Mouse (Mus musculus): Measurements from ENCODE around the gene Npm1. TPM values are rescaled to one million over a fixed set of nuclear protein-coding genes. Genes with fewer than 3 reads are reported as not detected.

Gene Npm1
- polyA plus RNA-seq, 1 experiment from 2014 or later = 382 TPM

DNA sequence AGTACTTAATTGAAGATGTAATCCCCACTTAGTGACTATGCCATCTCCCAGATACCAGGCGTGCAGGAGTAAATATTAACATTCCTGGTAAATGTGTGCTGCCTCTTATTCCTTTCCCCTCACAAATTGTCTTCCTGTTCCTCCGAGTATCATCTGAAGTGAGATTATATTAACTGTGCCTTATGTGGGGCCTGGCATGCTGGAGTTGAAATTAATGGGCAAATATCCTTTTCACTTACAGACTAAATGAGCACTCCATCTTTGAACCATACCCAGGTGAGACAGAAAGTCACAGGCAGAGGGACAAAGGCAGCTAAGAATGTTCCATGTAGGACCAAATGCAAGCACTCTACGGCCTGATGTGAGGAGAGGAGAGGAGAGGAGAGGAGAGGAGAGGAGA lies 12.8 kb upstream of the Npm1 start:
- no peak overlapping the region for H3K27ac ChIP-seq
- peaks cover 3% of the 10 kb centered on the region for H3K4me1 ChIP-seq
- 72% methylated on average over 3 of the region's 3 CpGs for WGBS

DNA sequence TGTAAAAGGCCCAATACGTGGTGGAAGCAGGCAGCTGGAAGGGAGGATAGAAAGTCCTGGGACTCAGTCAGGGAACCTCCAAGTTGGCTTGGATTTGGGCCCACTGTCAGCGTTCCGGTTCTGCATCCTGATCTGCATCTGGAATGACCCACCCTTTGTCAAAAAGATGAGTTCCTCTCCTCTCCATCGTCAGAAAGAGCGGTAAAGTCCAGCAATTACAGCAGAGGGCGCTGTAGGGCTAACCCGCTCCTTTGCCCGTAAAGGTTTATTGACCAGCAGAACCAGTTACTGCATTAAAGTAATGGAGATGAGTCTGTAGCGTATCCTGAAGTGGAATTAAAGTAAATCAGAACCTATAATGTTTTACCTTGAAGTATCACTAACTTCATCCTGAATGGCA lies 7.5 kb upstream of the Npm1 start:
- no peaks in the 10 kb centered on the region for H3K36me3 ChIP-seq (replicated peaks)
- no peaks in the 10 kb centered on the region for H3K27me3 ChIP-seq (replicated peaks)
- ATAC-seq (replicated peaks) = no peak
- H3K9me3 ChIP-seq = no peaks in the 10 kb centered on the region
- 11% methylated on average over 9 of the region's 9 CpGs for WGBS
- H3K4me2 ChIP-seq = no peak overlapping the region
- no peak overlapping the region for H3K9ac ChIP-seq
- no peak overlapping the region for H3K4me3 ChIP-seq
- no peaks in the 10 kb centered on the region for H3K4me1 ChIP-seq
- H3K27ac ChIP-seq = no peak overlapping the region

More for the DNA sequence above, 12.8 kb upstream of the Npm1 start:
- no peaks in the 10 kb centered on the region for H3K36me3 ChIP-seq (replicated peaks)
- H3K4me3 ChIP-seq = no peak overlapping the region
- H3K27me3 ChIP-seq (replicated peaks) = peaks cover 13% of the 10 kb centered on the region
- no peak overlapping the region for H3K9ac ChIP-seq
- H3K9me3 ChIP-seq = no peaks in the 10 kb centered on the region
- H3K4me2 ChIP-seq = no peak overlapping the region
- no peak for ATAC-seq (replicated peaks)

DNA sequence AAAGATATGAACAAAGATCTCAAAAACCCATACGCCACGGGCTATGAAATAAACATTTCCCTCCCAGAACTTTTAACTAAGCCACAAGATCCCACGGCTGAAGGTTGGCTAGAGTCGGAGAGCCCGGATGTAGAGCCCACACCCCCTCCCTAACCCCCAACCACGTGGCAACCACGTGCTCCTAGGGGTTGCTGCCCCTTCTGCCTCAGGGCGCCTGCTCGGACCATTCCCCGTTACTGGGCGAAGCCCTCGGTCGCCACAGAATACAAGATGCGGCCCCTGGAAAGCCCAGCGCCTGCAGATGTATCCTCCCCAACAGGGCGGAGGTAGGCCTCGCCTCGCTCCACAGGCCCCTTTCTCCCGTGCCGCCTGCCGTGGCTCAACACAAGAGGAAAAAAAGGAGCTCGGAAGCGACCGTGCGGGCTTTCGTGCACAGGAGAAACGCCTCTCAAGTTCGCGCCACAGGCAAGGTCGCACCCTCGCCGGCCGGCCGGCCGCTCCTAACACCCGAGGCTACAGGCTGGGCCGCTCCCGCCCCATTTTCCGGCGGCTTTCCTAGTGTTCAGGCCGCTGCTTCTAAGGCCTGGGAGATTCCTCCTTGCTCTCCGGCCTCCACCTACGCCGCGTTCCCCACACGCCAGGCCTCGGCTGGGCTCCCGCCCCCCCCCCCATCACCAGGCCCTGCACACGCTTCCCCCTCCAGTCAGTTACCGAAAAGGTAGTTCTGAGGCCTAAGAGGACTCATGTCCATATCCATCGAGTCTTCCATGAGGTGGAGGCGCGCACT lies 602 bp downstream of the Npm1 start:
- Histone ChIP-seq H3K27me3 (replicated peaks) (no peaks in the 10 kb centered on the region), H3K9me3 (no peaks in the 10 kb centered on the region), H3K4me3 (peak overlapping the region; percentile 72), H3K27ac (peak overlapping the region; percentile 86), H3K4me2 (peak overlapping the region; percentile 69), H3K4me1 (peaks cover 20% of the 10 kb centered on the region), H3K9ac (peak overlapping the region; percentile 90), H3K36me3 (replicated peaks) (peaks cover 10% of the 10 kb centered on the region; the same call in 1 of the 2 replicates)
- peak; percentile 72 for ATAC-seq (replicated peaks)
- WGBS = 2% methylated on average over 53 of the region's 53 CpGs

DNA sequence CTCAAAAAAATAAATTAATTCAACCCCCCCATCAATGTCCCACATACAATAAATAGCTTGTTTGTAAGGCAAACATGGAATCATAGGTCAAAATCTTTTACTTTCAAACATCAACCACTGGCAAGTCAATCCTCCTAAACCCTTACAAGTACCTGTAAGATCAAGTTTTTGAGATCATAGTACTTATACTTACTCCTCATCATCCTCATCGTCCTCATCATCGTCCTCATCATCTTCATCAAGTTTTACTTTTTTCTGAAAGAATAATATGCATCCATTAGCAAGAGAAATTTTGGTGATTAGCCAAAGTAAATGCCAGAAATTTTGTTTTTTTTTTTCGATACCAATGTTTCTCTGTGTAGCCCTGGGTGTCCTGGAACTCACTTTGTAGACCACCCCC lies 3.3 kb downstream of the Npm1 start:
- H3K9me3 ChIP-seq = no peaks in the 10 kb centered on the region
- H3K9ac ChIP-seq = no peak overlapping the region
- no peak overlapping the region for H3K27ac ChIP-seq
- H3K27me3 ChIP-seq (replicated peaks) = no peaks in the 10 kb centered on the region
- H3K36me3 ChIP-seq (replicated peaks) = peaks cover 22% of the 10 kb centered on the region
- ATAC-seq (replicated peaks) = no peak
- peaks cover 20% of the 10 kb centered on the region for H3K4me1 ChIP-seq
- no peak overlapping the region for H3K4me2 ChIP-seq
- WGBS = 92% methylated on average over 3 of the region's 3 CpGs
- H3K4me3 ChIP-seq = no peak overlapping the region

DNA sequence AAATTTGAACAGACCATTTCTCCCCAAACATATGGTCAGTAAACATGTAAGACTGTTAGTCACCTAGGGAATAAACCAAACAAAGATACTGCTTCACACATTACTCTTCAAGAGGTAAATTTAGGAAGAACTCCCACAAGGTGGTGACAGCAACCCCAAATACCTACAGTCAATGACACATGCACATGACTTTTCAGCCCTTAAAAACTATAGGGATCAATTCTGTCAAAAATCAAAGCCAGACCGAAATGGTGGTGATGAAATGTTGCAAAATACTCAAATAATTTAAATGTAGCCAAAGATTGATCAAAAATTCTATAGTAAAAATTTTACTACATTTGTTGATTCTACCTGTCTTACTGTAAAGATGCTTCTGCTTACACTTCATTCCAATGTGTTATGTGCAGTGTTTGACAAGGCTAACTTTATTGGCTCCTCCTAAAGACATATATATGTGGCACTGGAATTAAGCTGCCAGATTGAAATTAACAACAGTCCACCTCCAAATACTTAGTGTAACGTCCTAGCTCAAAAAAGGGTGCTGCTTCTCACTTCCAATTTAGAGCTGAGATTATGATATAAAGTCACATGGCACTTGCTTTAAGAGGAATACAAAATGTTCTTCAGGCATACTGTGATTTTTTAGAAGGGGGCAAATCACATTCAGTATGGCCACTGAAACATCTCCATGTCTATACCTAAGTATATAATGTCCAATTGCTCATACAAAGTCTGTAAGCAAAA lies 5.4 kb downstream of the Npm1 start:
- WGBS = 85% methylated on average over 2 of the region's 2 CpGs

GRCm38 (mm10) chr11:33156436-33157015 lies 6.5 kb downstream of the Npm1 start:
- Histone ChIP-seq H3K4me3 (no peak overlapping the region), H3K27ac (no peak overlapping the region), H3K9me3 (no peaks in the 10 kb centered on the region), H3K4me2 (no peak overlapping the region), H3K27me3 (replicated peaks) (no peaks in the 10 kb centered on the region), H3K4me1 (peaks cover 11% of the 10 kb centered on the region), H3K36me3 (replicated peaks) (peaks cover 40% of the 10 kb centered on the region), H3K9ac (no peak overlapping the region)
- WGBS = 86% methylated on average over 4 of the region's 4 CpGs
- ATAC-seq (replicated peaks) = no peak

More for the DNA sequence above, 5.4 kb downstream of the Npm1 start:
- H3K27ac ChIP-seq = no peak overlapping the region
- peaks cover 33% of the 10 kb centered on the region for H3K36me3 ChIP-seq (replicated peaks)
- H3K4me2 ChIP-seq = no peak overlapping the region
- H3K9ac ChIP-seq = no peak overlapping the region
- no peak for ATAC-seq (replicated peaks)
- no peaks in the 10 kb centered on the region for H3K27me3 ChIP-seq (replicated peaks)
- H3K4me3 ChIP-seq = no peak overlapping the region
- no peaks in the 10 kb centered on the region for H3K9me3 ChIP-seq
- peaks cover 16% of the 10 kb centered on the region for H3K4me1 ChIP-seq

DNA sequence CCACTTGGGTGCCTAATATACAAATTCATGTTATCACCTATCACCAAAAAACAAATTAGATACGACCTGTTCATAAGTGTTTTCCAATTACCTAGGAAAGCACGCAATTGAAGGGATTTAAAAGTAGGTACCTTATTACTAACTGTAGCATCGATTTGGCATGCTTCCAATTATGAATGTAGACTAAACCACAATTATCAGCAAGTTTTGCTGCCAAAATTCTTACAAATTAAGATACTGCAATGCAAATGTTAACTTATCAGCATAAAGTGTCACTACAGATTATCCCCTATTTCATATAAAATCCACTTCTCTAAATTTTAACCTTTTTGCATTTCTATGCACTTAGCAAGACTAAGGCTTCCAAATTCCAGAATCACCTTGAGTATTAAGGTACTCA lies 8.5 kb downstream of the Npm1 start:
- Histone ChIP-seq H3K9me3 (no peaks in the 10 kb centered on the region), H3K4me2 (no peak overlapping the region), H3K4me1 (no peaks in the 10 kb centered on the region), H3K27ac (no peak overlapping the region), H3K4me3 (no peak overlapping the region), H3K27me3 (replicated peaks) (no peaks in the 10 kb centered on the region), H3K36me3 (replicated peaks) (peaks cover 56% of the 10 kb centered on the region), H3K9ac (no peak overlapping the region)
- no peak for ATAC-seq (replicated peaks)
- WGBS = 86% methylated on average over 3 of the region's 3 CpGs

DNA sequence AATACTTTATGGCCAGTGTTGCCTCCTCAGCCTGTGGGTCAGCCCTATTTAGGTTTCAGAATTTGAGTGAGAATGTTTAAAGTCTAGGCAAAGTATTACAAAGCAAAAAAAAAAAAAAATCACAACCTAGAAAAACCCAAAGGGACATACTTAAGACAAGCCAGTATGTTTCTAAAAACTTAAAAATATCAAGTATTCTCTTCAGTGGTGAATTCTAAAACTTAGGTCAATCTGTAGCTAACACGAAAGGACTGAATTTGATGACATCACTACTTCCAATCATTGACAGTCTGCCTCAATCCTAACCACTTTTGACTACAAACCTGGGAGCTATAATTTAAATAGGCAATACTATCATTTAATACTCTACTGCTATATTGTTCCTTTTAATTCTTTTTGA lies 10.0 kb downstream of the Npm1 start:
- H3K4me1 ChIP-seq = no peaks in the 10 kb centered on the region
- H3K36me3 ChIP-seq (replicated peaks) = peaks cover 55% of the 10 kb centered on the region
- no peaks in the 10 kb centered on the region for H3K27me3 ChIP-seq (replicated peaks)
- ATAC-seq (replicated peaks) = no peak
- H3K9me3 ChIP-seq = no peaks in the 10 kb centered on the region
- 92% methylated on average over 1 of the region's 1 CpGs for WGBS
- H3K9ac ChIP-seq = no peak overlapping the region
- H3K4me2 ChIP-seq = no peak overlapping the region
- H3K27ac ChIP-seq = no peak overlapping the region
- no peak overlapping the region for H3K4me3 ChIP-seq

DNA sequence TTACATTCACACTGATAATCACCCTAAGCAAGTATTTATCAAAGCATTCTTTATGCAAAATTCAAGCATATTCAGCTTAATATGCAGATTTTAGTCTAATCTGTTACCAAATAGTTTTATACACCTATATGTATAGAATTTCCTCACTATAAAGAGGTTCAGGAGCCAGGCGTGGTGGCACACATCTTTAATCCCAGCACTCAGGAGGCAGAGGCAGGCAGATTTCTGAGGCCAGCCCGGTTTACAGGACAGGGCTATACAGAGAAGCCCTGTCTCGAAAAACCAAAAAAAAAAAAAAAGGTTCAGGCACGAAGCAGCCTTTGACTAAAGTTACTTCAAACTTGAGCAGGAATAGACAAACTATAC lies 11.2 kb downstream of the Npm1 start:
- H3K27me3 ChIP-seq (replicated peaks) = no peaks in the 10 kb centered on the region
- no peak for ATAC-seq (replicated peaks)
- H3K4me3 ChIP-seq = no peak overlapping the region
- peaks cover 46% of the 10 kb centered on the region for H3K36me3 ChIP-seq (replicated peaks)
- H3K27ac ChIP-seq = no peak overlapping the region
- no peaks in the 10 kb centered on the region for H3K9me3 ChIP-seq
- no peak overlapping the region for H3K4me2 ChIP-seq
- peaks cover 4% of the 10 kb centered on the region for H3K4me1 ChIP-seq
- no peak overlapping the region for H3K9ac ChIP-seq
- 82% methylated on average over 4 of the region's 4 CpGs for WGBS

DNA sequence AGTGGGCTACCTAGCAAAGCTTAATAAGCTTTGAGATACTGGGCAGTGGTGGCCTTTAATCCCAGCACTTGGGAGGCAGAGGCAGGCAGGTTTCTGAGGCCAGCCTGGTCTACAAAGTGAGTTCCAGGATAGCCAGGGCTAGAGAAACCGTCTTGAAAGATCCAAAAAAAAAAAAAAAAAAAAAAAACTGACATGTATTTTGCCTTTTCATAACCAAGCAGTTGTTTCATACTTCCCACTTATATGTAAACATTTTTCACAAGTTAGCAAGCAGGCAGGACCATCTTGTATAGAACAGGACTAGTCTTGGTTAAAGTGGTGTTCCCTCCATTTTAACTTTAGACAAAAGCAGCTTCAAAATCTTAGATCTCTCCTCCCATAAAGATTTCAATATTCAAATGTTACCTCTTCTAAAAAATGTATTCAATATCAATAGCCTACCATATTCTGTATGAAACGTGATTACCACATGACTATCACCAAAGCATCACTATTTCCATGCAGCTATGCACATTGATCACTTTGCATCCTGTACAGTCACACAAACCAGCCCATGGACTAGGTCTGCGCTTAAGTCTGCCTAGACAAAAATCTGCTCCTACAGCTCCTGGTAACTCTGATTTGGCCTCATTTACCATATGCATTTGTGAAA lies 11.8 kb downstream of the Npm1 start:
- Histone ChIP-seq H3K4me1 (peaks cover 7% of the 10 kb centered on the region), H3K9me3 (no peaks in the 10 kb centered on the region), H3K4me2 (no peak overlapping the region), H3K36me3 (replicated peaks) (peaks cover 41% of the 10 kb centered on the region), H3K4me3 (no peak overlapping the region), H3K27me3 (replicated peaks) (no peaks in the 10 kb centered on the region), H3K9ac (no peak overlapping the region), H3K27ac (no peak overlapping the region)
- WGBS = 79% methylated on average over 3 of the region's 3 CpGs
- no peak for ATAC-seq (replicated peaks)

DNA sequence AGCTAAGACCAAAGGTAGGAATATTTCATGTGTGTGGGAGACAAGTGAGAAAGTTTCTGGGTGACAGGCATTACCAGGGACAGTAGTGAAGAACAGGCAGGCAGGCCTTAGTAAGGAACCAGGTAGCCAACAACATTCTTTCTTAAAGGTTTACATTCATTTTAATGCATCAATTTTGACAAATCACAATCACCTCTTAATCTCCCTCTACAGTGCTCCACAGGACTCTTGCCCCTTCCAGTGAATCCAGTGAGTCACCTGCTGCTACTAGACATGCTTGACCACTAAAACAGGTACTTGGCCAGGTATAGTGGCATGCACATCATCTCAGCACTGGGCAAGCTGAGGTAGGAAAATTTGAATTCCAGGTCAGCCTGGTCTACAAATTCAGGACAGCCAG lies 12.6 kb downstream of the Npm1 start:
- H3K9me3 ChIP-seq = no peaks in the 10 kb centered on the region
- no peak overlapping the region for H3K9ac ChIP-seq
- H3K4me3 ChIP-seq = no peak overlapping the region
- H3K4me2 ChIP-seq = no peak overlapping the region
- no peak overlapping the region for H3K27ac ChIP-seq
- no peaks in the 10 kb centered on the region for H3K27me3 ChIP-seq (replicated peaks)
- peaks cover 16% of the 10 kb centered on the region for H3K4me1 ChIP-seq
- no peak for ATAC-seq (replicated peaks)
- peaks cover 37% of the 10 kb centered on the region for H3K36me3 ChIP-seq (replicated peaks)

DNA sequence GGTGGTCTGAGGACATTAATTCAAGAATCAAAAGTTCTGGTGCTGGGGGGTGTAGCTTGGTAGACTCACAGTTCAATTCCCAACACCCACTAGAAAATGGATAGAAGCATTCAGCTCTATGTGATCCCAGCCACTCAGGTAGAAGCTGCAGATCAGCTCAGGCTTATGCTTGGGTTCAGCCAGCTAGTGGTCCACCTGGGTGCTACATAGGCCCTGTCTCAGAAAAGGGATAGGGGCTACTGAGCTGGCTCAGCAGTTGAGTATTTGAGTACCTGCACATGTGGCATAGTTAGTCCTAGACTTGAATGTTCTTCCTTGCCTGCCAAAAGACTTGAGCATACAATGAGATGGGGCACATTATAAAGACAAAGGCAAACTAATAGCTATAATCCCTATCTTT lies 13.6 kb downstream of the Npm1 start:
- Histone ChIP-seq H3K4me2 (no peak overlapping the region), H3K4me3 (no peak overlapping the region), H3K4me1 (peaks cover 20% of the 10 kb centered on the region), H3K36me3 (replicated peaks) (peaks cover 36% of the 10 kb centered on the region), H3K9ac (no peak overlapping the region), H3K27me3 (replicated peaks) (peaks cover 3% of the 10 kb centered on the region; the same call in 1 of the 2 replicates), H3K9me3 (no peaks in the 10 kb centered on the region), H3K27ac (no peak overlapping the region)
- no peak for ATAC-seq (replicated peaks)

All from midbrain, embryonic 15.5 days (tissue).